Mouse (Mus musculus): ENCODE data around the gene Ssbp2.

DNA sequence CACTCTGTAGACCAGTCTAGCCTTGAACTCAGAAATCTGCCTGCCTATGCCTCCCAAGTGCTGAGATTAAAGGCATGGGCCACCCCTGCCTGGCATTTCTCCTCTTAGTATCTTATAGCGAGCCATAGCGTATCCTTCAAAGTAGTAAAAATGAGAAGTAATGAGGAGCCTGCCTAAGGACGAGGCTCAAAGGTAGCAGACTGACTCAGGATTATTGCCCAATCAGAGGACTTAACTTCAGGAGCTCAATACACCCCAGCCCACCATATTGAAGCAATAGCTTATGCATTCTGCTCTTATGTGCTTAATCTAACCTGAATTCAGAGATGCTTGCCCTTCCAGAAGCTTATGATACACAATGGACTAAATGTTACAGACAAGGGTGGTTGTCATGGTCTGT lies 7.8 kb upstream of the Ssbp2 start:
- no peak for TF ChIP-seq CTCF (IDR thresholded peaks at IDR 0.05; ENCODE audit: extremely low read depth, insufficient read depth, insufficient read length, insufficient replicate concordance)
- no peak for TF ChIP-seq POLR2A (IDR thresholded peaks at IDR 0.05; ENCODE audit: low read depth, low read length)

All from spleen, adult 2 months (tissue).